Mouse (Mus musculus) intestine, embryonic 15.5 days (tissue): ENCODE data around the gene Unc93a. TPM values are rescaled to one million over a fixed set of nuclear protein-coding genes. Genes with fewer than 3 reads are reported as not detected.
"Not testable (repeated sequence)": the region's sequence is repeated elsewhere in the genome, so short reads cannot be mapped to it uniquely, and the experiment has no call there.

Source experiments
- ATAC-seq: fragments of 200-750 bp; cut with Nextera tagmentation; 2 replicates; pipeline ENCODE4 v1.8.0; 2017; ENCODE audit warnings: moderate TSS enrichment, moderate library complexity
- H3K27ac ChIP-seq: fragments of 300-500 bp; sonication (generic); 2 replicates; pipeline ENCODE4 v1.5.1; 2015; ENCODE audit warnings: mild to moderate bottlenecking, inconsistent platforms
- H3K27me3 ChIP-seq: fragments of 300-500 bp; sonication (generic); replicated peaks from 2 replicates; pipeline ENCODE4 v1.6.1; 2015; ENCODE audit warnings: inconsistent platforms
- H3K36me3 ChIP-seq: fragments of 300-500 bp; sonication (generic); 2 replicates; pipeline ENCODE4 v1.6.1; 2015; ENCODE audit warnings: inconsistent platforms
- H3K4me1 ChIP-seq: fragments of 300-500 bp; sonication (generic); replicated peaks from 2 replicates; pipeline ENCODE4 v1.6.1; 2015; ENCODE audit warnings: inconsistent platforms
- H3K4me2 ChIP-seq: fragments of 300-500 bp; sonication (generic); replicated peaks from 2 replicates; pipeline ENCODE4 v1.6.1; 2015; ENCODE audit warnings: mild to moderate bottlenecking, inconsistent platforms
- H3K4me3 ChIP-seq: fragments of 300-500 bp; sonication (generic); replicated peaks from 2 replicates; pipeline ENCODE4 v1.5.1; 2015; ENCODE audit warnings: inconsistent platforms
- H3K9ac ChIP-seq: fragments of 300-500 bp; sonication (generic); 2 replicates; pipeline ENCODE4 v1.6.1; 2015; ENCODE audit warnings: inconsistent platforms
- H3K9me3 ChIP-seq: fragments of 300-500 bp; sonication (generic); 2 replicates; pipeline ENCODE4 v1.6.1; 2016; ENCODE audit warnings: inconsistent platforms
- WGBS: fragments of 180-500 bp; shearing (Covaris S2); methylation state at CpG from one replicate; pipeline ENCODE4 v1.1.7; 2015; 5-methylcytosine and 5-hydroxymethylcytosine counted together
- polyA plus RNA-seq: library from polyadenylated mRNA; unstranded; fragments of >200 nt; fragmentation: Nextera tagmentation; extraction: Ambion mirVana; gene quantifications from 2 replicates; pipeline ENCODE4 v1.2.1, GENCODE M21; 2015

Unc93a gene
- polyA plus RNA-seq, 1 experiment from 2014 or later = not detected

DNA sequence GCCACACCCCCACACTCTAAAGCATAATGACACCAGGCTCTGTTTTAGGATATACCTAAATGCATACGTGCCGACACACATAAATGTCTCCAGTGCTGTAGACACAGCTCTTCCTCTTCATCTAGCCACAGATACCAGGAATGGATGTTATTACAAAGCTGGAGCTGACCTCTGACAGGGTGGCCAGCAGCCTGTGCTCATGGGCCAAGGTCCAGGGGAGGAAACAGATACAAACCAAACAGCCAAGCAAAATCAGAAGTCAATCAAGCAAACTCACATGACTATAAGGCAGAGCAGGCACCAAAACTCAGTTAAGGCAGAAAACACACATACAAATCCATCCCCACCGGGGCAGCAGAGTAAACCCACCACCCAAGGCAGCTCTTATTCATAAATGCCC, 2.3 kb downstream of the Unc93a start:
- ATAC-seq, H3K4me2 ChIP-seq, H3K9ac ChIP-seq, H3K27ac ChIP-seq, H3K36me3 ChIP-seq, H3K4me1 ChIP-seq, H3K27me3 ChIP-seq, H3K9me3 ChIP-seq, H3K4me3 ChIP-seq: not testable (repeated sequence)
- no CpG with 5 or more reads among the region's 3 CpGs for WGBS

DNA sequence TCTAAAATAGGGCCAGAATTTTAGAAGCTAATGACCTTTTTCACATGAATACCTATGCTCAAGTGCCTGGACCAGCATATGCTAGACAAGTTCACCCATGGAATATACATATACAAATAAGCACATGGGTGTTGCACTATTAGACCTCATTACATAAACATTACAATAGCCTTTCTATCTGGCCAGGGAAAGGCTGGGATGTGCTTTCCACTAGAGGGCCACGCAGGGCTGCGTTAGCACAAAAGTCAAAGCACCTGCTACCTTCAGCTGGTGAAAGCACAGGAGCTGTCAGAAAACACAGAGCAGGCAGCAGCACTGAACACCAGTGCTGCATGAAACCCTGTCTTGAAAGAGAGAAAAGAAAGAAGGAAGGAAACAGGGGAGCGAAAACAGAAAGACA, 7.4 kb downstream of the Unc93a start:
- ATAC-seq = not testable (repeated sequence)

DNA sequence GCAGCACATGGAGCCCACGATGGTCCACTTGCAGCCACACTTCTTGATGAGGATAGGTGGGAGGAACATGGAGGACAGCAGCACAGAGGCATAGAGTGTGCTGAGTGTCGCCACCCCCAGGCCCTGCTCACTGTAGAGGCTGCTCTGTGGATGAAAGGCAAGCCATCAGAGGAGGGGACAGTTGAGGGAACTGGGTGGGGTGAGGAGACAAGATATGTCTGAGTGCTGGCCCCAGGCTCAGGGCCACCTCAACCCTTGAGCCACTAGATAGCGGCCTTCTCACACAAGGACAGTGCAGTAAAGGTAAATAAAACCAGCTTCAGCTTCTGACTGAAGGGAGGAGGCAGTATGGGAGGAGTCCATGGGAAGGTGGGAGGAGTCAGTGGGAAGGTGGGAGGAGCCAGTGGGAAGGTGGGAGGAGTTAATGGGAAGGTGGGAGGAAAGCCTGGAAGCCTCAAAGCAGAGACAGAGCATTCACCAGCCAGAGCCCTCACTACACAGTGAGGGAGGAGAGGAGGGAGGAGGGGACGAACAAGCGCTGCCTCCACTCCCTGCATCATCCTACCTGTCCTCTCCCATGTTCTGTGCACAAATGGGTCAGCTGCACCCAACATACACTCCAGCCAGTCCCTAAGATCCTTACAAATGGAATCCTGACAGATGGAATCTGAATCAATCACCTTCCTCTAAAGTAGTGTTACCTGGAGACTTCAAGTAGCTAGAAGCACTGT, 8.1 kb downstream of the Unc93a start:
- ATAC-seq = 0 out of 2 replicates have a peak, but pooled peaks have one; percentile 36
- H3K27me3 ChIP-seq, H3K4me1 ChIP-seq, H3K4me2 ChIP-seq, H3K9me3 ChIP-seq, H3K4me3 ChIP-seq, H3K9ac ChIP-seq, H3K27ac ChIP-seq, H3K36me3 ChIP-seq: not testable (repeated sequence)
- 100% methylated on average over 2 of the region's 5 CpGs for WGBS

More for the DNA sequence above, 7.4 kb downstream of the Unc93a start:
- 34% methylated on average over 2 of the region's 3 CpGs for WGBS
- not testable (repeated sequence) for H3K9me3 ChIP-seq, H3K27me3 ChIP-seq, H3K27ac ChIP-seq, H3K4me2 ChIP-seq, H3K4me1 ChIP-seq, H3K4me3 ChIP-seq, H3K9ac ChIP-seq, H3K36me3 ChIP-seq

DNA sequence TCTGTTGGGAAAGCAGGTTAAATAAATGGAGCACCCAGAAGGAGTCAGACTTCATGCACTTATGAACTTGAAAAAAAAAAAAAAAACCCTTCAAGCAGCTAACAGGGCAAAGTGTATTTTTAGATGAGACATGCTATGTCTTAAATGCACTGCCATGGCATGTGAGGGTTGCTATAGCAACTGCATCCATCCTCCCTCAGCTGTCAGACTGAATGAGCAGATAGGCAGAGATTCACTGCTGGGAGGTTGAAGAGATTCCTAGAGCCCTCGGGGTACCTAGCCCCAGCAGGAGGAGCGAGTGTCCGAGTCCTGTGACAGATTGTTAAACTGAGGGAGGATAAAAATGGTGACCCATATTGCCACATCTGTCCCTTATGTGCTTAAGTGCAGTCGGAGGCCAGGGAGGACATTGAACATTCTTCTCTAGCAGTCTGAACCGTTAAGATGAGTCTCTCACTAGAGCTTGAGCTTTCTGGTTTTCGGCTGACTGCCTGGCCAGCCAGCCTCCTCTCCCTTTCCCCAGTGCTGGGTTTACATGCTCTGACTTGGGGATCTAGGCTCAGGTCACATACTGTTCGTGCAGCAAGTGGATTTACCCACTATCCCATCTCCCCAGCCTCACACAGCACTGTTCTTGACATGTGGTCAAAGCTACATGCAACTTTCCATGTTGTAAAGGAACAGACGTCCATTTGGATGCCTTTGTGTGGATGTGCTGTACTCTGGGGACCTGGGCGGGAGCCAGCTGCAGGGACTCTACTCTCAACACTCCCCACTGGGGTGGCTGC, 18.9 kb downstream of the Unc93a start:
- not testable (repeated sequence) for H3K9me3 ChIP-seq, H3K9ac ChIP-seq, H3K4me3 ChIP-seq, H3K27me3 ChIP-seq, H3K4me2 ChIP-seq, ATAC-seq, H3K36me3 ChIP-seq, H3K4me1 ChIP-seq, H3K27ac ChIP-seq
- 48% methylated on average over 3 of the region's 9 CpGs for whole genome bisulfite sequencing

DNA sequence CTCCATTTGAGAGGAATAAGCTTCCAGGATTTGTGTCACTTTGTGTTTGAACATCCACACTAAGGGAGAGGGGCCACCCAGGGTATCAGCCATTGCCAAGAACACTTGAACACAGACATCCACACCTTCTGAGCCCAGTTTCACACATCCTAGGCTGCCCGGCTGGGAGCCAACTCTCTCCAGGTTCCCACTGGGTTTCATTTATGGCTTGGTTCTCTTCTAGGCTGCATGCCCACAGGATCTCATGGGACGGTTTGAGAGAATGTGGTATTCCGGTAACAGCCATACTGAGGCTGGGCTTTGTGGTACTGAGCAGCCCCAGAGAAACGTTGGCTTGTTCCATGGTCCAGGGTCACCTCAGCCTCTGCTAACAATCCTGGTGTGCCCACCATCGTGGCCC, 25.0 kb downstream of the Unc93a start:
- not testable (repeated sequence) for H3K9ac ChIP-seq, H3K9me3 ChIP-seq, H3K4me2 ChIP-seq, H3K27ac ChIP-seq, H3K36me3 ChIP-seq, H3K4me3 ChIP-seq, H3K4me1 ChIP-seq, H3K27me3 ChIP-seq, ATAC-seq
- WGBS = 84% methylated on average over 5 of the region's 5 CpGs

DNA sequence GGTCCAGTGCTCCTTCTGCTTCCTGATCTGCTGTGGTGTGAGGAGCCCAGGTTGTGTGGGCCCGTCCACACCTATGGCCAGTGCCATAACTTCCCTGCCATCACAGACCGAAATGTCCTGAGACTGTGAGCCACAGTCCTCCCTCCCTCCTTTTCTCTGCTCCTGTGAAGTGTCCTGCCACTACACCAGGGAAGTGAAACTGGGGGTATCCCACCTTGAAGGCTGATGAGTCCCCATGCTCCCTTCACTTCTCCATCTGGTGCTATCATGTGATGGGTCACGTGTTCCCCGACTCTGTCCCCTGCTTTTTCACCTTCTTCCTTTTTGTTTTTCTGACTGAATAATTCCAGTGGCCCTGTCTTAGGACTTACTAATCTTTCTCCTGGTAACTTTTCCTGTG, 38.6 kb downstream of the Unc93a start:
- H3K36me3 ChIP-seq, H3K4me2 ChIP-seq, H3K4me1 ChIP-seq, H3K9me3 ChIP-seq, ATAC-seq, H3K27me3 ChIP-seq, H3K27ac ChIP-seq, H3K9ac ChIP-seq, H3K4me3 ChIP-seq: not testable (repeated sequence)
- 100% methylated on average over 2 of the region's 4 CpGs for WGBS

DNA sequence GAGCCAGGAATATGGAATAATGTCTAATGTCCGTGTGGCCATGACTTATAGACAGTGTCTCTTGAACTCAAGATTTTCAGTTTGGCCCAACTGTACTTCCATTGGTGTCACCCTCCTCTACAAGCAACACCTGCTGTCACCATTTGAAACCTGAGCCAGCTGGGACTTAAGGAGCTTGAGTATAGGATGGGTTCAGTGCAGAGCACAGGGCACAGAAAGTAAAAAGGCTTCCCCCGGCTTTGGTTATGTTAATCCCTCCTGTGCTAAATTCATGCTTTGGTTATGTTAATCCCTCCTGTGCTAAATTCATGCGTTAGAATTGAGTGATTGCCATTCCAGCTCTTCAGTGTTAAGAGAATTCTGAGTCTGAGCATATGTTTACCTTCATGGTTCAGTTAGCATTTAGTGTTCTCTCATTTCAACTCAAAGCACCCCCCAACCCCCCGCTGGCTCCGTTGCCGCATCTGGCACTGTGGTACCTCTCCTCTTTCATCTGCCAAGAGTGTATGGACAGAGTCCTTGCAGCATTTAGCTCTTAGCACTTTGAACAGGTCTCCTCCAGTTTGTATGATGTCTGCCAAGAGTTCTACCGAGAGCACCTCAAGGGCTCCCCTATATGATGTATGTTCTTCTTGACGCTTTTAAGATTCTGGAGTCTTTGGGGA, 39.4 kb downstream of the Unc93a start:
- not testable (repeated sequence) for H3K36me3 ChIP-seq, H3K4me1 ChIP-seq, H3K9me3 ChIP-seq, H3K27me3 ChIP-seq, ATAC-seq, H3K27ac ChIP-seq, H3K4me3 ChIP-seq, H3K9ac ChIP-seq, H3K4me2 ChIP-seq
- 64% methylated on average over 8 of the region's 8 CpGs for WGBS

DNA sequence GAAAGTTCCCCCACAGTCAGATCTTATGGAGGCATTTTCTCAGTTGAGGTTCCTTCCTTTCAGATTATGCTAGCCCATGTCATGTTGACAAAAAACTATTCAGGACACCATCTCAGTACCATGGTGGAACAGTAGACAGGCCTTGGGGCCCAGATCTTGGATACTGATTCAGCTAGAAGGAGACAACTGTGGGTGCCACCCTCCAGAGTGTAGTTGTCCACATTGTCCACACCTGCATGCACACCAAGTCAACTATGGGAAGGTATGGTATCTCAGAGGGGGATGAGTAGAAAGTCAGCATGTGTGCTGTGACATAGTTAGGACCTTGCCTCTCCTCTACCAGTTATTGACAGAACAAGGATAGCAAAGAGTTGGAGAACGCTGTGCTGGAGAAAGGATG, 40.1 kb downstream of the Unc93a start:
- H3K27ac ChIP-seq, H3K4me2 ChIP-seq, H3K9ac ChIP-seq, ATAC-seq, H3K4me1 ChIP-seq, H3K36me3 ChIP-seq, H3K4me3 ChIP-seq, H3K9me3 ChIP-seq, H3K27me3 ChIP-seq: not testable (repeated sequence)
- WGBS = 88% methylated on average over 1 of the region's 1 CpGs

DNA sequence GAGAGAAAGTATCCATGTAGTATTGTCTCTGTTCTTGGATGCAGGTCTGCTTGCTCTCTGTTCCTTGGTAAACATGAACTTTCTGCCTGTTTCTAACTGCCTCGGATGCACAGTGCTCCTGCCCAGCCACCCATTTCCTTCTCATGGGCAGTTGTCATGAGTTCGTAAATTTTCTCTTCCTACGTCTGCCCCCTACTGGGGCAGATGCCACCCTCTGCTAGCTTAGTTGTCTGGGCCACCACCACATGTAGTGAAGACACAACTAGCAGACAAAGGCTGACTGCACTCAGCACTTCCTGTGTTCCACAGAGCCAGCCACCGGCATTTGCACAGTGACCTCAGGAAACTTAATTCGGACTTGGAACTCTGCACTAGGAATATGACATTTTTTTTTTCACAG, 62.4 kb downstream of the Unc93a start:
- not testable (repeated sequence) for H3K4me3 ChIP-seq, H3K9me3 ChIP-seq, H3K9ac ChIP-seq, ATAC-seq, H3K27me3 ChIP-seq, H3K27ac ChIP-seq, H3K36me3 ChIP-seq, H3K4me1 ChIP-seq, H3K4me2 ChIP-seq
- whole genome bisulfite sequencing = 74% methylated on average over 4 of the region's 5 CpGs

DNA sequence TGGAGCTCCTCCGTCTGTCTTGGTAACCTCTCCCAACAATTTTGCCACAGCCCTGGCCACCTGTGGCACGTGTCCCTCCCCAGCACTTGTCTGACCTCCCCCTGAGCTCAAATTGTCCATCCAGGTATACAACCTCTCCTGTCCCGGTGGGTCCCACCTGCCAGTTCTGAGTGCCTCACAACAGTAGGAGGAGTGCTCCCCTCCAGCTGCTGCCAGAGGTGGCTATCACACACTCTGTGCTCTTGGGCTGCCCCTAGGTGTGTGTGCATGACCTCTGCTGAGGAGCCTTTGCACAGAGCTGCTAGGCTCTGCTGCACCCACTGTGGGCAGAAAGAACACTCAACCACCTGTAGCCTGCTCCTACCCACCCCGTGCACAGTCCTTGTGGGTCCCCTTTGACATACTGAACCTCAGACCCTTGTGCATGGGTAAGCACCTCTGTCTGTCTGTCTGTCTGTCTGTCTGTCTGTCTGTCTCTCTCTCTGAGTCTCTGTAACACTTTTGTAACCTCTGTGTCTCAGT, 63.7 kb downstream of the Unc93a start:
- H3K36me3 ChIP-seq, H3K4me3 ChIP-seq, H3K9me3 ChIP-seq, H3K9ac ChIP-seq, H3K4me2 ChIP-seq, ATAC-seq, H3K27me3 ChIP-seq, H3K4me1 ChIP-seq, H3K27ac ChIP-seq: not testable (repeated sequence)
- 88% methylated on average over 1 of the region's 4 CpGs for WGBS

DNA sequence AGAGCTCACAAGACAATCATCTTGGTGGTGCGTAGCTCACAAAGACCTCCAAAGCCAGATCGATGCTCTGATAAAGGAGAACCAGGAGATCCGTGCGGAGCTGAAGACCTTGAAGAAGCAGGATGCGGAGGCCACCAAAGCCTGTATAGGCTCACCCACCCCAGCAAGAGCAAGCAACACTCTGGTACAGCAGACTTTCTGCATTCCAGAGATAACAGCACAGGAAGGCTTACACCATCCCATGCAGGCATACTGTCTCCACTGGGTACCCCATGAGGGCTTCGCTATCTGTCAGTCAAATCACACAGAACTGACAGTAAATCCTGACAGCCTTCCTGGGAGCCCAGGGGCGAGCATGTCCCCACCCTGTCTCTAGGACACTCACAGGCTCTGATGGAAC, 68.7 kb downstream of the Unc93a start:
- not testable (repeated sequence) for H3K27me3 ChIP-seq, H3K27ac ChIP-seq, H3K4me2 ChIP-seq, H3K36me3 ChIP-seq, H3K9ac ChIP-seq, H3K4me3 ChIP-seq, H3K9me3 ChIP-seq, H3K4me1 ChIP-seq, ATAC-seq
- 70% methylated on average over 3 of the region's 7 CpGs for WGBS

DNA sequence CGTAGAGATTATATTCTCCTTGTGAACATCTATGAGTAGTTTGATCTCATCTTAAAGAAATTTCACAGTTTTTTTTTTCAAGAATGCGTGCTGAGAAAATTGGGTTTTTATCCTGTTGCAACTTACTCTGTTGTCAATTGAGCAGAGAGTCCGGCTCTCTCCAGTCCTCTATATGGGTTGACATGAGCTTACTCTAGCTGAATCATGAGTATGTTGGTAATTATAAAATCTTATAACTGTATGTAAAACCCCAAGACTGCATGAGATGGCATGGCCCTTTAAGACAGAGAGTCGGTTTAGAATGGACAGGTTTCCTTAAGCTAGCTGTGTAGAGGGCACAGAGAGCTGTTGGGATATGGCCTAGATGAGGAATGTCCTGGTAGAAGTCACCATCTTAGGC, 70.8 kb downstream of the Unc93a start, which contains the start of gene Tcp10b:
Gene Tcp10b, plus strand, starts transcription at position 301 of the 400 bp plus-strand sequence.
- H3K4me1 ChIP-seq, H3K27ac ChIP-seq, H3K4me2 ChIP-seq, ATAC-seq, H3K36me3 ChIP-seq, H3K27me3 ChIP-seq, H3K9ac ChIP-seq, H3K4me3 ChIP-seq, H3K9me3 ChIP-seq: not testable (repeated sequence)
- 85% methylated on average over 4 of the region's 4 CpGs for WGBS
